Mouse (Mus musculus) B cell, adult 2 months (primary cell): ENCODE results near the gene Krtap12-1.
"Not testable (repeated sequence)": the region's sequence is repeated elsewhere in the genome, so short reads cannot be mapped to it uniquely, and the experiment has no call there.

ENCODE experiments used
- DNase-seq, 2 experiments: peaks; one replicate each; pipeline ENCODE4 v3.0.0; 2022

Gene Krtap12-1

GRCm38 (mm10) chr10:77720299-77720698 lies at the start of gene Krtap12-1:
TSS of gene Krtap12-1 (plus strand) at chr10:77720599.
- DNase-seq: not testable (repeated sequence)

- DNase-seq: no peak
These were observed 49.7 kb upstream of the Krtap12-1 start for GRCm38 (mm10) chr10:77670710-77671109.

GRCm38 (mm10) chr10:77671519-77671918 lies 48.9 kb upstream of the Krtap12-1 start:
- DNase-seq: no peak

GRCm38 (mm10) chr10:77673765-77674164 lies 46.6 kb upstream of the Krtap12-1 start:
- peak; percentile 73 to 80 for DNase-seq

- peak; percentile 54 to 57 for DNase-seq
These were observed 42.8 kb upstream of the Krtap12-1 start for GRCm38 (mm10) chr10:77677562-77677961.

GRCm38 (mm10) chr10:77682994-77683393 lies 37.4 kb upstream of the Krtap12-1 start:
- DNase-seq: no peak

GRCm38 (mm10) chr10:77684181-77684580 lies 36.2 kb upstream of the Krtap12-1 start:
- DNase-seq: no peak

- no peak for DNase-seq
These were observed 34.3 kb upstream of the Krtap12-1 start, which contains the start of gene Tspear for GRCm38 (mm10) chr10:77685895-77686664. TSS of gene Tspear (plus strand) at chr10:77686569.

GRCm38 (mm10) chr10:77687021-77687420 lies 33.4 kb upstream of the Krtap12-1 start:
- DNase-seq: no peak

- not testable (repeated sequence) for DNase-seq
These were observed 30.0 kb upstream of the Krtap12-1 start, which contains the start of gene Gm19402 for GRCm38 (mm10) chr10:77690356-77690807. TSS of gene Gm19402 (minus strand) at chr10:77690757.

- DNase-seq: no peak
These were observed 23.3 kb upstream of the Krtap12-1 start, which contains the start of gene Gm9508 for GRCm38 (mm10) chr10:77697133-77697532. TSS of gene Gm9508 (minus strand) at chr10:77697233.

- no peak for DNase-seq
These were observed 14.1 kb upstream of the Krtap12-1 start, which contains the start of gene Gm10272 for GRCm38 (mm10) chr10:77706326-77706725. TSS of gene Gm10272 (plus strand) at chr10:77706626.

- DNase-seq: no peak
These were observed 10.6 kb upstream of the Krtap12-1 start for GRCm38 (mm10) chr10:77709831-77710230.

GRCm38 (mm10) chr10:77711157-77711556 lies 9.2 kb upstream of the Krtap12-1 start, which contains the start of gene Gm10024:
TSS of gene Gm10024 (plus strand) at chr10:77711457.
- DNase-seq: not testable (repeated sequence)

GRCm38 (mm10) chr10:77713734-77714133 lies 6.7 kb upstream of the Krtap12-1 start:
- no peak for DNase-seq

- DNase-seq: no peak
These were observed 4.9 kb upstream of the Krtap12-1 start, which contains the start of gene Gm10142 for GRCm38 (mm10) chr10:77715507-77715906. TSS of gene Gm10142 (plus strand) at chr10:77715807.

- DNase-seq: no peak
These were observed 4.5 kb downstream of the Krtap12-1 start for GRCm38 (mm10) chr10:77724855-77725254.

GRCm38 (mm10) chr10:77726186-77726585 lies 5.8 kb downstream of the Krtap12-1 start, which contains the start of gene Gm10100:
TSS of gene Gm10100 (plus strand) at chr10:77726486.
- no peak for DNase-seq

- DNase-seq: no peak
These were observed 7.9 kb downstream of the Krtap12-1 start for GRCm38 (mm10) chr10:77728280-77728679.

- DNase-seq: peak; percentile 35 to 40
These were observed 8.8 kb downstream of the Krtap12-1 start for GRCm38 (mm10) chr10:77729241-77729640.

- no peak for DNase-seq
These were observed 15.5 kb downstream of the Krtap12-1 start for GRCm38 (mm10) chr10:77735928-77736327.

GRCm38 (mm10) chr10:77738929-77739328 lies 18.5 kb downstream of the Krtap12-1 start:
- no peak for DNase-seq

GRCm38 (mm10) chr10:77741924-77742688 lies 21.7 kb downstream of the Krtap12-1 start, which contains the start of gene Gm18596:
TSS of gene Gm18596 (minus strand) at chr10:77742638.
- DNase-seq: not testable (repeated sequence)
